Mouse (Mus musculus) stomach, postnatal 0 days (tissue): ENCODE data around the gene Tanc1. TPM values are rescaled to one million over a fixed set of nuclear protein-coding genes. Genes with fewer than 3 reads are reported as not detected.

Source experiments
- ATAC-seq: fragments of 200-750 bp; cut with Nextera tagmentation; 2 replicates; pipeline ENCODE4 v1.8.0; 2017; ENCODE audit not compliant: low FRiP score, low TSS enrichment
- DNase-seq: peaks from one replicate; pipeline ENCODE4 v3.0.0-alpha.2; 2016; ENCODE audit warnings: low spot score
- H3K27ac ChIP-seq: fragments of 300-500 bp; sonication (generic); replicated peaks from 2 replicates; pipeline ENCODE4 v1.5.1; 2014; ENCODE audit warnings: mild to moderate bottlenecking, control low read depth
- H3K27me3 ChIP-seq: fragments of 300-500 bp; sonication (generic); 2 replicates; pipeline ENCODE4 v1.6.1; 2014; ENCODE audit warnings: low read length; ENCODE audit not compliant: control insufficient read depth, insufficient read depth
- H3K36me3 ChIP-seq: fragments of 300-500 bp; sonication (generic); 2 replicates; pipeline ENCODE4 v1.6.1; 2014; ENCODE audit warnings: low read length, mixed read lengths; ENCODE audit not compliant: control insufficient read depth, insufficient read depth
- H3K4me1 ChIP-seq: fragments of 300-500 bp; sonication (generic); replicated peaks from 2 replicates; pipeline ENCODE4 v1.6.1; 2014; ENCODE audit warnings: antibody characterized with exemption; ENCODE audit not compliant: control insufficient read depth, insufficient read depth
- H3K4me2 ChIP-seq: fragments of 300-500 bp; sonication (generic); replicated peaks from 2 replicates; pipeline ENCODE4 v1.6.1; 2014; ENCODE audit warnings: low read depth, mild to moderate bottlenecking, control low read depth, moderate library complexity
- H3K4me3 ChIP-seq: fragments of 300-500 bp; sonication (generic); 2 replicates; pipeline ENCODE4 v1.5.1; 2014; ENCODE audit warnings: low read depth, low read length, control low read depth
- H3K9ac ChIP-seq: fragments of 300-500 bp; sonication (generic); 2 replicates; pipeline ENCODE4 v1.6.1; 2014; ENCODE audit warnings: mild to moderate bottlenecking, low read length, control low read depth, mixed read lengths
- H3K9me3 ChIP-seq: fragments of 300-500 bp; sonication (generic); 2 replicates; pipeline ENCODE4 v1.6.1; 2016; ENCODE audit warnings: low read length; ENCODE audit not compliant: control insufficient read depth
- CTCF ChIP-seq: IDR thresholded peaks from 2 replicates; pipeline ENCODE4 v1.5.1; 2016; ENCODE audit warnings: antibody characterized with exemption, low read depth, mild to moderate bottlenecking, moderate library complexity
- EP300 ChIP-seq: optimal IDR thresholded peaks from 2 replicates; pipeline ENCODE3; 2016; ENCODE audit warnings: antibody characterized with exemption
- WGBS: fragments of 180-500 bp; shearing (Covaris S2); extraction: QIAGEN DNeasy Blood & Tissue Kit; methylation state at CpG from one replicate; pipeline ENCODE4 v1.1.7; 2014; 5-methylcytosine and 5-hydroxymethylcytosine counted together
- polyA plus RNA-seq: library from polyadenylated mRNA; unstranded; fragments of >200 nt; fragmentation: Nextera tagmentation; extraction: Ambion mirVana; gene quantifications from 2 replicates; pipeline ENCODE4 v1.2.1, GENCODE M21; 2015

Gene Tanc1
- polyA plus RNA-seq, 1 experiment from 2014 or later, result 13.4 TPM

DNA sequence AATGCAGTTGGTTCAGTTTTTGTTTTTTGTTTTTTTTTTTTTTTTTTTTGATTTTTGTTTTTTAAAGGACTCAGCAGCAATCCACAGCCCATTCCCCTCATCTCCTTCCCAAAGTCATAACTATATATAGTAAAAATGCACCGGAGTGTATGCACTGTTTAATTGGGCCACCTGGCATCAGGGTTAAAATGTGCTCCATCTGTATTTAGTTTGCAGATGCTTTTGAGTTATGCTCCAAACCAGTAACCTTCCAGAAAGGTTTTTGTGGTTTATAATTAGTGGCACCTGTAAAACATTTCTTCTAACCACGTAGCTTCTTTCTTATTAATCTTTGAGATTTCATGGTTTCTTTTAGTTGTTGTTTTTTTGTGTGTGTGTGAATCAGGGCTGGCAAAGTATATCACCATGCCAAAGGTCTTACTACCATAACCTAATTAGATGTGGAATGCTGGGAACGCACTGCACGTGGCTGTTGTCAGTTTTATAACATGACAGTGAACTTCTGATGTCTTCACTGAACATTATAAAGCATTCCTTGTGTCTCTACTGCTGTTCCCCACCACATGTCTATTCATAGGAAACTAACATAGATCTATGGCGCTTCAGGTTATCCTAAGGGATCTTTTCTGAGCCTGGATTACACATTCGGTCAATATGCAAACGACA is 86.9 kb downstream of the Tanc1 start:
- DNase-seq (no peak), ATAC-seq (no peak)
- no peak for TF ChIP-seq EP300
- TF ChIP-seq CTCF, result no peak
- Histone ChIP-seq H3K9ac (no peak overlapping the region), H3K27me3 (no peaks in the 10 kb centered on the region), H3K4me1 (no peaks in the 10 kb centered on the region; the same call in 1 of the 2 replicates), H3K36me3 (no peaks in the 10 kb centered on the region), H3K9me3 (no peaks in the 10 kb centered on the region), H3K4me2 (no peak overlapping the region), H3K27ac (no peak overlapping the region), H3K4me3 (no peak overlapping the region)
- WGBS, result 63% methylated on average over 7 of the region's 7 CpGs

DNA sequence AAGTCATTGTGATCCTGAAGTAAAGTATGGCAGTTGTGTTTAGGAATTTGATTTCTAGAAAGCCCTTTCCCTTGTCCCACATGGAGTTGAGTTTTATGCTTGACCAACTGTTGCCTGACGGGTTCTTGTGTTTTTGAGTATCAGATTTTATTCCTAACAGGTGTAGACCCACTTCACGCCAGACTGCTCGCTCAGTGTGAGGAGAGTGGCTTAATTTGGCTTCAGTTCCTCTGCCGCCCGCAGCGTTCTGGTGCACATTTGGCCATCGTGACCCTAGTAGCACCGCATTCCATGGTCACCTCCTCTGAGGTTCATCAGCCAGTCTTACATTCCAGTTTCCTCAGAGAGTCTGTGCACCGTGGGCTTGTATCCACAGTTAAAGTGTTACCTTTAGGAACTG is 88.1 kb downstream of the Tanc1 start:
- WGBS, result 81% methylated on average over 9 of the region's 9 CpGs
- H3K9ac ChIP-seq, result no peak overlapping the region
- DNase-seq (no peak), ATAC-seq (no peak)
- no peaks in the 10 kb centered on the region for H3K9me3 ChIP-seq
- no peak overlapping the region for H3K4me3 ChIP-seq
- H3K27me3 ChIP-seq, result no peaks in the 10 kb centered on the region
- H3K27ac ChIP-seq, result no peak overlapping the region
- TF ChIP-seq EP300, result no peak
- no peak for TF ChIP-seq CTCF
- no peaks in the 10 kb centered on the region; the same call in 1 of the 2 replicates for H3K4me1 ChIP-seq
- no peaks in the 10 kb centered on the region for H3K36me3 ChIP-seq
- H3K4me2 ChIP-seq, result no peak overlapping the region

DNA sequence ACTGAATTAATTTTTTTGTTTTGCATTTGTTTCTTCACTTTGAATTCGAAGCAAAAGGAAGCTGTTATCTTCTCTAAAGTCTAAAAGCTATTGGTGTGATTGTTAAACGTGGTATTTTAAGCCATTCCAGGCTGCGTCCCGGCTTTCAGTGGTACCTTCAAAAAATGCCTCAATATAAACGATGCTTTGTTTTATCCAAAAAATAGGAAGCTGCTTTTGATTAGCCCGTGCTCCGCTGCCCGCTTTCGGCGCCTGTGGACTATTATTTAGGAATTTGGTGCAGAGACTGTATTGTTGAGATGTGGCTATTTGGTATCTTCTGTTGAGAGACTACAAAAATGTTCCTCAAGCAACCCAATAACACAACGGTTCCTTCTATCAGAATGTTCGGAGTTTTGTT is 93.4 kb downstream of the Tanc1 start:
- TF ChIP-seq CTCF (no peak), EP300 (no peak)
- Histone ChIP-seq H3K27ac (no peak overlapping the region), H3K9ac (no peak overlapping the region), H3K27me3 (no peaks in the 10 kb centered on the region), H3K9me3 (no peaks in the 10 kb centered on the region), H3K4me2 (no peak overlapping the region), H3K4me1 (no peaks in the 10 kb centered on the region), H3K36me3 (no peaks in the 10 kb centered on the region), H3K4me3 (no peak overlapping the region)
- ATAC-seq (no peak), DNase-seq (no peak)
- 91% methylated on average over 12 of the region's 12 CpGs for WGBS

DNA sequence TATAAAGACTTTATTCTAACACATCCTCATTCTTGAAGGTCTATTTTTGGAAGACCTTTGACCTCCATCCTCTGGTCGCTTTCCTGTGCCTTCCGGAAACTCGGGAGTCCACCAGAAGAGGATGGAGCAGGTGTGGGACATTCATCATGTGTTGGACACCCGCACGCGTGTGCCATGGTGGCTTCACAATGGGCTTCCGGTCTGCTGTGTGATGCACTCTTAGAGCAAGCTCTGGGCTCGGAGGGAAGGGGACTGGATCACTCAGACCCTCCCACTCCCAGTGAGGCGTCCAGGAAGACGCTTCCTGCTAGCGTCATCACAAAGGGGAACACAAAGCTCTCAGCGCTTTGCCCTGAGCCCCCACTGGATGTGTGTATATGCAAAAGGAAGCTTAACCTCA is 95.0 kb downstream of the Tanc1 start:
- Histone ChIP-seq H3K4me3 (no peak overlapping the region), H3K36me3 (no peaks in the 10 kb centered on the region), H3K27ac (no peak overlapping the region), H3K27me3 (no peaks in the 10 kb centered on the region), H3K9me3 (no peaks in the 10 kb centered on the region), H3K4me2 (no peak overlapping the region), H3K4me1 (no peaks in the 10 kb centered on the region), H3K9ac (no peak overlapping the region)
- 0 out of 2 replicates have a peak, but pooled peaks have one; percentile 26 for ATAC-seq
- TF ChIP-seq EP300, result no peak
- no peak for TF ChIP-seq CTCF
- no peak for DNase-seq
- 69% methylated on average over 12 of the region's 12 CpGs for WGBS

DNA sequence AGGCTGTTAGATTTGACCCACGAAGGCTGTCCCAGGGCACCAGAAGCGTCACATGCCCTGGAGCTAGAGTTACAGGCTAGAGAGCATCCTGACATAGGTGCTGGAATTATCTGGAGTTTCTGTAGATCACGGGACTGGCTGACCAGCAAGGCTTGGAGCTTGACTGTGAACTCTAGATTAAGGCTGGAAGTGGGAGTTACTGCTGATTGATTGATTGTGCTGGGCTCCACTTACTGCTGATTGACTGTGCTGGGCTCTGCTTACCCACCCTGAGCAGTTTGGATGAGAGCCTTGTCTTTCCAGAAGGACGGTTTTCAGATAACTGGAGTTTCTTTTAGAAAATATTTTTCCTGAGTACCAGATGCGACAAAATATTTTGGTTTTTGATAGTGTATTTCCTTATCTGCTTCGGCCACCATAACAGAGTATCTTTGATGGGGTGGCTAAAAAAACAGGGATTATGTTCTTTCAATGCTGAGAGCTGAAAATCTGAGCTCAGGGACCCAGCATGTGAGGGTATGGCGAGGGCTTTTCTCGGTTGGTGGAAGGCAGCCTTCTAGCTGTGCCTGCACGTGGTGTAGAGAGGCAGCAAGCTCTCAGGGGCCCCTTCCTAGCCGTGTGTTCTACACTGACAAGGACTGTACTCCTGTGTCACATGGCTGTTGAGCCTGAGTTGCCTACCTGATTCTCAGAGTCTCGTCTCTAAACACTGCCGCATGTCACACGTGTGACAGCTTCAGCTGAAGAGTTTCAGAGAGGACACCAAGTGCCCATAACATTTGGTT is 96.3 kb downstream of the Tanc1 start:
- Histone ChIP-seq H3K4me2 (no peak overlapping the region), H3K4me1 (no peaks in the 10 kb centered on the region), H3K36me3 (no peaks in the 10 kb centered on the region), H3K9me3 (no peaks in the 10 kb centered on the region), H3K4me3 (no peak overlapping the region), H3K27ac (no peak overlapping the region), H3K9ac (no peak overlapping the region), H3K27me3 (no peaks in the 10 kb centered on the region)
- DNase-seq (no peak), ATAC-seq (no peak)
- TF ChIP-seq CTCF (no peak), EP300 (no peak)
- 72% methylated on average over 13 of the region's 13 CpGs for WGBS

DNA sequence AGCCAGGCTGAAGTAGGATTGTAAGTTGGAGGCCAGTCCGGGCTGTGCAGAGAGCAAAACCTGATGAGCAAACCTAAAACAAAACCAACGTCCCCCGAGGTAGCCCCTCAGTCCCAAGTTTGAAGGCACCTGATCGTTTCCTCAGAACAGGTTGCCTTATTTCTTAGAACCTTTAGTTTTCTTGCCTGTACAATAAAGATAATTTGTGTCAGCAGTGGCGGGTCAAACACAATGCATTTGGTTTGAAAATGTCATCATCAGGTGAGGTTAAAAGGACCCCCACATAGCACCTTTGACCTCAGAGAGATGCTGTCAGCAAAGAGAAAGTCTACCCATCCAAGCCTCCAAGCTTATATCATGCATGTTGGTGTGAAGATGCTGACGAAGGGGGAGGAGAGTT is 98.9 kb downstream of the Tanc1 start:
- WGBS, result 92% methylated on average over 6 of the region's 6 CpGs
- DNase-seq, result no peak

More for the DNA sequence above, 98.9 kb downstream of the Tanc1 start:
- Histone ChIP-seq H3K27ac (no peak overlapping the region), H3K9me3 (no peaks in the 10 kb centered on the region), H3K36me3 (no peaks in the 10 kb centered on the region), H3K9ac (no peak overlapping the region), H3K27me3 (no peaks in the 10 kb centered on the region), H3K4me2 (no peak overlapping the region), H3K4me3 (no peak overlapping the region), H3K4me1 (0 out of 2 replicates have a peak, but pooled peaks cover 3% of the 10 kb centered on the region)
- no peak for TF ChIP-seq CTCF
- ATAC-seq, result no peak
